Mouse (Mus musculus): ENCODE measurements around the gene Lat.
"Not testable (repeated sequence)": the region's sequence is repeated elsewhere in the genome, so short reads cannot be mapped to it uniquely, and the experiment has no call there.

The Lat gene

DNA sequence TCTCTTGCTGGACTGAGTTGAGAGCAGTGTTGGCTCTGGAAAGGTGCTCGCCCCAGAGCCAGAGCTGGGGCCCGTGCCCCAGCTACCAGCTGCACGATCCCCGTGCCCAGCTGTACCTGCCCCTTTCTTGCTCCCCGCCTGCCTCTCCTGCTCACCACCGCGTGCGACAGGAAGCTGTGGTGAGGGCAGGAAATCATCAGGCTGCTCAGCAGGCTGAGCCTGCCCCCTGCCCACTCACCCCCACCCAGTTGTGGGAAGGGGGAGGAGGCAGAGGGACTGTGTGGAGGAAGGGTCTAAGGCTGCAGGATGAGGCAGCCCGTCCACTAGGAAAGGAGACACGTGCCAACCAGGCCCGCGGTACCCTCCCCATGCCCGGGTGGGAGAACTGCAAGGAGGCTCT is at the start of gene Lat:
Lat (minus strand) TSS at position 178 of the 400 bp plus-strand sequence.
- DNase-seq (ENCODE audit: low spot score): no peak

DNA sequence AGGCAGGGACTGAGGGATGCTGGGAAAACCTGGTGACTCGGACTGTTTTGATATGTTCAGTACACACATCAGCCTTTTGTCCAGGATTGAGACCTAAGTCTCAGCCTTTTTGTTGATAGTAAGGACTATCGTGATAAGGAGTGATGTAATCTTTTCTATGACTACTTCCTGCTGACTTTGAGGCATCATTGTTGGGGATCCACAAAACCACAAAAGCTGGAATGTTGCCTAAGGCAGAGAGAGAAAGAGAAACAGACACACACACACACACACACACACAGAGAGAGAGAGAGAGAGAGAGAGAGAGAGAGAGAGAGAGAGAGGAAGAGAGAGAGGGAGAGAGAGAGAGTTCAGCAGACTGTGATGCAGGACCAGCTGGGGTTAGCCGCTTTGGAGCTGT is 49.1 kb upstream of the Lat start:
- DNase-seq (ENCODE audit: low spot score): no peak

- DNase-seq (ENCODE audit: low spot score): no peak
These were observed 48.2 kb upstream of the Lat start for GRCm38 (mm10) chr7:126417606-126418005.

DNA sequence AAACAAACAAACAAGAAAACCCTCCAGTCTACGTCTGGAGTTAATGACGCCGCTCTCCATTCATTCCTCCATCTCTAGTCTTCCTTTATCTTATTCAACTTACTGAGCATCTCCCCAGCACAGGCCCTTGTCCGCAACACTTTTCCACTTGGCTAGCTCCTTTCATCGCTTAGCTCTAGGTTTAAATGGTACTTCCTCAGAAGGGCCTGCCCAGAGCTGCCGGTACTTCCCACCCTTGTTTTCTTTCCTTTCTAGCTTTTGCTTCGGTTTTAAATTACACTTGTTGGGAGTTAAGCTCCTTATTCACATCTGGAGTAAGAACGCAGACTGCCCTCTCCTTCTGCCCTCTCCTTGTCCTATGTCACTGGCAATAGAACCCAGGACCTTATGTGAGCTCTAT is 47.7 kb upstream of the Lat start:
- no peak for DNase-seq (ENCODE audit: low spot score)

GRCm38 (mm10) chr7:126416615-126417014 is 47.2 kb upstream of the Lat start:
- no peak for DNase-seq (ENCODE audit: low spot score)

DNA sequence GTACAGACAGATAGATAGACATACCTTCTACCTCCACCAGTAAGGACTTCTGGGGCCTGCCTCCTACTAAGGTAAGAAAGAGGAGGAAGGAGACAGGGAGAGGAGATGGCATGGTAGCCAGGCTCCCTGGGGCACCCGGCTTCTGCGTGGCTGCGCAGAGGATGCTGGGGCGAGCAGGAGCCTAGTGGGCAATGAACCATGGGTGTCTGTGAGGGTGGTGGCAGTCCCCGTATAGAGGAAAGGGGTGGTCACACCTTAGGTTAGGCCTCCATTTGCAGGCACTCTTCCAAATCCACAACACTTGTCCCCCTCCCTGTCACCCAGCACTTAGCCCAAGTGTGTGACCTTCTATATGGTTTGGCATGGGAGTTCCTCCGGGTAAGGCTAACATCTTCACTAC is 45.4 kb upstream of the Lat start, which contains the start of gene Cd19:
Cd19 (minus strand) TSS at position 165 of the 400 bp plus-strand sequence.
- DNase-seq (ENCODE audit: low spot score): no peak

- no peak for DNase-seq (ENCODE audit: low spot score)
These were observed 41.7 kb upstream of the Lat start for GRCm38 (mm10) chr7:126411061-126411460.

GRCm38 (mm10) chr7:126408686-126409085 is 39.3 kb upstream of the Lat start:
- DNase-seq (ENCODE audit: low spot score): no peak

- DNase-seq (ENCODE audit: low spot score): not testable (repeated sequence)
These were observed 33.1 kb upstream of the Lat start for GRCm38 (mm10) chr7:126402518-126402917.

DNA sequence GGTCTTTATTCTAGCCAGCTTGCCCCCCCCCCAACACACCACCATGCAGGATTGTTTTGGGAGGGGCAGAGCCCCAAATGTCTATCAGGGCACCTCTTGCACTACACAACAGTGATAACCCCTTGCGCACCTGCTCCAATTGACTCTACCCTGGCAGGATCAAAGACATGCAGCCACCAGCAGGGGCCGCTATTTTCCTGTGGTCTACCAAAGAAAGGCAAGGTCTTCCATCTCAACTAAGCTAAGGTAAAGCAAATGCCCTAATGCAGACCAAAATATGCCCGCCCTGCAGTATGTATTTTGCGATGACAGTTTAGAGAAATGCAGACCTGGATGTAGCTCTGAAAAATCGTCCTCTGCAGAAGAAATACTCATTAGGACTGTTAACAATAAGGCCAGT is 30.2 kb upstream of the Lat start:
- peak; percentile 93 for DNase-seq (ENCODE audit: low spot score)

DNA sequence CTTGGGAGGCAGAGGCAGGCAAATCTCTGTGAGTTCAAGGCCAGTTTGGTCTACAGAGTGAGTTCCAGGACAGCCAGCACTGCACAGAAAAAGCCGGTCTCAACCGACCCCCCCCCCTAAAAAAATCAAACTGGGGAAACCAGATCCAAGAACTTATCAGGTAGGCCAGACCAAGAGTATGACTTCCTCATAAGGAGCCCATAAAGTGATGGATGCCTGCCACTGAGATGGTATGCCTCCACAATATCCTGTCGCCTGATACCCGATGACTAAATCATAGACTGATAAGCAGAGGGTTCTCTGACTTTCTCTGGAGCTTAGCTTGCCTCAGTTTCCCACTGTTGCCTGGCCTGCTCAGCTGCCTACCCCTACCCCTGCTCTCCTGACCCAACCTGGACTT is 28.5 kb upstream of the Lat start:
- DNase-seq (ENCODE audit: low spot score): no peak

GRCm38 (mm10) chr7:126397221-126397620 is 27.9 kb upstream of the Lat start:
- DNase-seq (ENCODE audit: low spot score): no peak

GRCm38 (mm10) chr7:126396298-126397119 is 27.1 kb upstream of the Lat start, which contains the start of gene Nfatc2ip:
Gene Nfatc2ip (minus strand): TSS chr7:126396737.
- DNase-seq (ENCODE audit: low spot score): peak; percentile 94

- not testable (repeated sequence) for DNase-seq (ENCODE audit: low spot score)
These were observed 22.9 kb upstream of the Lat start for GRCm38 (mm10) chr7:126392086-126392884.

- DNase-seq (ENCODE audit: low spot score): no peak
These were observed 18.8 kb upstream of the Lat start for GRCm38 (mm10) chr7:126388185-126388584.

DNA sequence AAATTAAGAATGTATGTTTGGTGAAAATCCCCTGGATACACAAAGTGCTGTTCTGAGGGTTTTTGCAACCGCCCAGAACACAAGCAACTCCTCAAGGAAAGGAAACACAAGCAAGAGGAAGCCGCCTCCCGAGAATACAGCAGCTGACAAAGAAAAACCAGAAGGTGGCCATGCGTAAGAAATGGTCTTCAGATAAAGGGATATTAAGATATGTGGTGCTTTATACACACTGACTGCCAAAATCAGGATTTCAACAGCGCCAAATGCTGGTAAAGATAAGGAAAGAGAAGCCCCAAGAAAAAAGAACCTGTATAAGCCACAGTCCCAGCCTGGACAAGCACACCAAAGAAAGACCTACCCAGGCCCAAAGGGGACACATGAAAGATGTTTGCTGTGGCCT is 14.2 kb upstream of the Lat start:
- no peak for DNase-seq (ENCODE audit: low spot score)

DNA sequence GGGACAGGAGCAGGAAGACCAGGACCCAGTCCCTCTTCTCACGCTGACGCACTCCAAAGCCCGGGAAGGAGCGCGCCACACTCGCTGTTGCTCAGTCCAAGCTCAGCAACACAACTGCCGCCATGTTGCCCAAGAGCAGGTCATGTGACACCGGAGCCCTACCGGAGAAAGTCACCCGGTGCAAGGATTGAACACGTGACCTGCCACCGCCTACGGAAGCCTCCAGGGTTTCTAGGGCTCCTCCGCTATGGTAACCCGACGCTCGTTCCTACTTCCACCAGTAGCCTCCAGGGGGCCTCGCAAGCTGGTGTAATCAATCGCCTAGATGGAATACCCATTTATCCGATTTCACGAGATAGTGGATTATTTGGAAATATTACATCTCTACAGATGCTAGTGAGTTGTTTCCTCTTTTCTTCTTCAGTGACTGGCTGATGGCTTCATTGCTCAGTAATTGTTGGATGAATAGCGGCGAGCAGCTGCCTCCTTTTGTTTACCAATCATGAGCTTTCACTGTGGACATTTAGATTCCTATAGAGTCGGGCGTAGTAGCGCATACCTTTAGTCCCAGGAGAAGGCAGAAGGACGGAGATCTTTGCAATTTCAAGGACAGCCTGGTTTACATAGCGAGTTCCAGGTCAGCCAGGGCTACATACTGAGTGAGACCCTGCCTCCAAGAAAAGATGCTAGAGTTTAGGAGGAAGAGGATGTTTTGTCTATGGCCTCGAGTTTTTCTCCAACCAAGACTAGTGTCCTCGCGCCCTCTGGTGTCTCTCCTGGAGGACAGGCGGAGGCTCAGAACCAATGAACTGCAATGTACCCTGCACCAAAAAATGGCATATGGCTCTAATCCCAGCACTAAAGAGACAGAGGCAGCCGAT is 8.1 kb upstream of the Lat start, which contains the start of gene Spns1:
Spns1 (minus strand) TSS at position 173 of the 881 bp plus-strand sequence.
- DNase-seq (ENCODE audit: low spot score): peak; percentile 95

- peak; percentile 62 for DNase-seq (ENCODE audit: low spot score)
These were observed 7.5 kb upstream of the Lat start for GRCm38 (mm10) chr7:126376903-126377277.

- no peak for DNase-seq (ENCODE audit: low spot score)
These were observed 5.6 kb upstream of the Lat start for GRCm38 (mm10) chr7:126375012-126375411.

- DNase-seq (ENCODE audit: low spot score): no peak
These were observed 5.2 kb upstream of the Lat start for GRCm38 (mm10) chr7:126374526-126374925.

DNA sequence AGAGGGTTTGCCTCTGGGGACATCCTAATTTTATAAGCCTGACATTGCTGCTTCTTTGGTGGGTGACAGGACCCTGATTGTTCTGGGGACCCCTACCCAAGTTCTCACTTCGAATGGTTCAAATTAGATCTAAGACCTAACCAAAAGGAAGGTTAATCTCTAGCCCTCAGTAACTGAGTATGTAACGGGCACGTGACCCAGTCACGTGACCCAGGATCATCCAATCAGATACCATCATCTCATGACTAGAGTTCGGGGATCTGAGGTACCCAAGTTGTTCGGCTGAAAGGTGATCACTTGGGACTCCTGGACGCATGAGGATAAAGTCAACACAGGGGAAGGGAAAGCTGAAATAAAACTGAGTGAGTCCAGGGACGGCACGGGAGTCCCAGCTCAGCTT is 3.6 kb upstream of the Lat start:
- no peak for DNase-seq (ENCODE audit: low spot score)

- no peak for DNase-seq (ENCODE audit: low spot score)
These were observed 1.0 kb downstream of the Lat start for GRCm38 (mm10) chr7:126368367-126368766.
